Mouse (Mus musculus): ENCODE results near the gene Rbm3.

Gene Rbm3

GRCm38 (mm10) chrX:8145153-8145991 lies at the start of gene Rbm3:
TSS of gene Rbm3 (minus strand) at chrX:8145880.
- in situ Hi-C loops (cut with MboI; ENCODE audit: unreplicated experiment in 2 of 2), result no loop called here

- in situ Hi-C loops (cut with MboI; ENCODE audit: unreplicated experiment in 2 of 2), result loop anchor here in 1 of 2 experiments (10.0 kb wide), 1 partner anchor 51 kb away; no protein-coding TSS in a partner anchor
Measured at GRCm38 (mm10) chrX:8193419-8193723, 47.7 kb upstream of the Rbm3 start, which contains the start of gene Ebp. TSS of gene Ebp (minus strand) at chrX:8193512.

- in situ Hi-C loops (cut with MboI; ENCODE audit: unreplicated experiment in 2 of 2), result loop anchor here in 1 of 2 experiments (10.0 kb wide), 1 partner anchor 52 kb away; no protein-coding TSS in a partner anchor
Measured at GRCm38 (mm10) chrX:8192640-8193418, 47.1 kb upstream of the Rbm3 start.

- in situ Hi-C loops (cut with MboI; ENCODE audit: unreplicated experiment in 2 of 2), result loop anchor here in 1 of 2 experiments (10.0 kb wide), 1 partner anchor 53 kb away; no protein-coding TSS in a partner anchor
Measured at GRCm38 (mm10) chrX:8192126-8192639, 46.5 kb upstream of the Rbm3 start.

GRCm38 (mm10) chrX:8182871-8183540 lies 37.3 kb upstream of the Rbm3 start:
- in situ Hi-C loops (cut with MboI; ENCODE audit: unreplicated experiment in 2 of 2), result no loop called here

- in situ Hi-C loops (cut with MboI; ENCODE audit: unreplicated experiment in 2 of 2), result no loop called here
Measured at GRCm38 (mm10) chrX:8179646-8180045, 34.0 kb upstream of the Rbm3 start.

GRCm38 (mm10) chrX:8178871-8179270 lies 33.2 kb upstream of the Rbm3 start:
- in situ Hi-C loops (cut with MboI; ENCODE audit: unreplicated experiment in 2 of 2), result no loop called here

GRCm38 (mm10) chrX:8175504-8176385 lies 30.1 kb upstream of the Rbm3 start, which contains the start of gene Tbc1d25:
TSS of gene Tbc1d25 (minus strand) at chrX:8176181.
- in situ Hi-C loops (cut with MboI; ENCODE audit: unreplicated experiment in 2 of 2), result no loop called here

GRCm38 (mm10) chrX:8175169-8175503 lies 29.5 kb upstream of the Rbm3 start:
- in situ Hi-C loops (cut with MboI; ENCODE audit: unreplicated experiment in 2 of 2), result no loop called here

- in situ Hi-C loops (cut with MboI; ENCODE audit: unreplicated experiment in 2 of 2), result no loop called here
Measured at GRCm38 (mm10) chrX:8167716-8168647, 22.3 kb upstream of the Rbm3 start.

- in situ Hi-C loops (cut with MboI; ENCODE audit: unreplicated experiment in 2 of 2), result no loop called here
Measured at GRCm38 (mm10) chrX:8164471-8164870, 18.8 kb upstream of the Rbm3 start.

GRCm38 (mm10) chrX:8163076-8163475 lies 17.4 kb upstream of the Rbm3 start:
- in situ Hi-C loops (cut with MboI; ENCODE audit: unreplicated experiment in 2 of 2), result no loop called here

- in situ Hi-C loops (cut with MboI; ENCODE audit: unreplicated experiment in 2 of 2), result no loop called here
Measured at GRCm38 (mm10) chrX:8143750-8144149, 1.9 kb downstream of the Rbm3 start.

GRCm38 (mm10) chrX:8142948-8143347 lies 2.7 kb downstream of the Rbm3 start:
- in situ Hi-C loops (cut with MboI; ENCODE audit: unreplicated experiment in 2 of 2), result no loop called here

- in situ Hi-C loops (cut with MboI; ENCODE audit: unreplicated experiment in 2 of 2), result no loop called here
Measured at GRCm38 (mm10) chrX:8141058-8141457, 4.6 kb downstream of the Rbm3 start.

GRCm38 (mm10) chrX:8140446-8140845 lies 5.2 kb downstream of the Rbm3 start:
- in situ Hi-C loops (cut with MboI; ENCODE audit: unreplicated experiment in 2 of 2), result no loop called here

GRCm38 (mm10) chrX:8139480-8139879 lies 6.2 kb downstream of the Rbm3 start:
- in situ Hi-C loops (cut with MboI; ENCODE audit: unreplicated experiment in 2 of 2), result no loop called here

GRCm38 (mm10) chrX:8135886-8136285 lies 9.8 kb downstream of the Rbm3 start:
- in situ Hi-C loops (cut with MboI; ENCODE audit: unreplicated experiment in 2 of 2), result no loop called here

Data from v-Abl transformed pro-B cells (cell line).